Mouse (Mus musculus): ENCODE measurements around the gene Pard3. TPM values are rescaled to one million over a fixed set of nuclear protein-coding genes. Genes with fewer than 3 reads are reported as not detected.

Gene Pard3
- polyA plus RNA-seq, 1 experiment from 2014 or later = 35.0 TPM

Other genes starting within 250 kb of the Pard3 start
- 208 and 214 TPM in 2 replicates for gene Tomm20, start 118.0 kb upstream of the Pard3 start, polyA plus RNA-seq (2015; fragmentation: Nextera tagmentation; extraction: Ambion mirVana)
- 26.6 and 29.3 TPM in 2 replicates for gene Rbm34, start 92.8 kb upstream of the Pard3 start, polyA plus RNA-seq (2015; fragmentation: Nextera tagmentation; extraction: Ambion mirVana)